Mouse (Mus musculus): ENCODE measurements at regions not wholly inside any gene's neighbourhood (a gene's known extent, or its start where the extent isn't known, plus 50 kb on each side); places are given as distances from the start of the nearest gene placed in this dataset.

DNA sequence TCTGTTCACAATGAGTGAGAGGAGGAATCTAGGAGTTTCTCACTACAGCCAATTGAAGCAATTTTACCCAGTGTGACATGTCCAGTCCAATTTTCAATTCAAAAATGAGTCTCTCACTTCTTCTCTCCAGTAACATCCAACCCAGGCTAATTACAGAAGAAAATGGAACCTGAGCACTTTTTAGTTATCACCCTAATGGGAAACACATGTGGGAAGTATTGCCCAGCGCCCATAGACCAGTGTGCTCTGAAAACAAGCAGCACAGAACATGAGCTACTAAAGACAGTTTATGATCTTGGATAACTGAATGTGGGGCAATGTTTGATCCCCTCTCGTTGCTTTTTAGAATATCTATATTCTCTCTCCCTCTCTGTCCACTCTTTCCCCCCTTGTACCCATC is 70.5 kb upstream of the Efemp1 start:
- no peaks in the 10 kb centered on the region for H3K36me3 ChIP-seq
- no peaks in the 10 kb centered on the region for H3K9me3 ChIP-seq
- no peaks in the 10 kb centered on the region for H3K4me1 ChIP-seq (replicated peaks)
- H3K4me2 ChIP-seq: no peak overlapping the region
- WGBS: 76% methylated on average over 2 of the region's 2 CpGs
- no peak for ATAC-seq (ENCODE audit: low FRiP score, low read depth)
- no peak overlapping the region for H3K4me3 ChIP-seq
- H3K9ac ChIP-seq: no peak overlapping the region
- H3K27ac ChIP-seq (replicated peaks): no peak overlapping the region
- H3K27me3 ChIP-seq: no peaks in the 10 kb centered on the region

DNA sequence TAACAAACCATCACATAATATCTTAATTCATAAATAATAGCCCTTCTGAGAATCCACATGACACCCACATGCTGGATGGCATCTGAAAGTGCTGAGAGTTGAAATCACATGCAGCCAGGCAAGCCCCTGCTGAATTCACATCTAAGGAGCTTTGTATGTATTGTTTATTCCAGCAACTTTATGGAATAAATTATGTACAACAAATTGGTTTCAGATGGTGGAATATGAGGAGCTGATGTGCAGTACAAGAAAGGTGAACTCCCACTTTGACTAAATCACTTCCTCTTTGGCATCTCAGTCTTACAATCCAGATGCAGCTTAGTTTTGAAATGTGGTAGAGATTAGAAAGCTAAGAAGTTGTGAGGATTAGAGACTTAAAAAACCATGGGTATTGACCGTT is 82.2 kb upstream of the Efemp1 start:
- H3K4me3 ChIP-seq: no peak overlapping the region
- H3K27ac ChIP-seq (replicated peaks): no peak overlapping the region
- no peaks in the 10 kb centered on the region for H3K36me3 ChIP-seq
- no peak for ATAC-seq (ENCODE audit: low FRiP score, low read depth)
- no peak overlapping the region for H3K9ac ChIP-seq
- WGBS: 81% methylated on average over 1 of the region's 1 CpGs
- no peak overlapping the region for H3K4me2 ChIP-seq
- no peaks in the 10 kb centered on the region for H3K27me3 ChIP-seq
- H3K9me3 ChIP-seq: no peaks in the 10 kb centered on the region
- H3K4me1 ChIP-seq (replicated peaks): no peaks in the 10 kb centered on the region

DNA sequence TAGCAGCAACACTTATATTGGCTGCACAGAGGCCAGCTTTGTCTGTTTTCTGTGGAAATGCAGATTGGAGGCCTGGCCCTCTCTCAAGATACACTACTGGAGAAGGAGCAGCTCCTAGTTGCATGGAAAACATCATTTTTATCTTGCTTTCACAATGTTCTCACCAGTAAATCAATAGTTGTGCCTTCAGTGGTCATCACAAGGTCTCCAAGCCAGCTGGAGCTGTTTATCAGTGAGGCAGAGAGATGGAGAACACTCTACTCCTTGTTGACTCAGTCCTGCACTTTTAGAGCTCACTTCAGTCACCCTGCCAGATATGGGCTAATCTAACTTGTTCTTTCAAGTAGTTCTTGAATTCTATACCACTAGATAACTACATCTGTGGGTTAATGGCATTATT is 92.3 kb upstream of the Efemp1 start:
- H3K27me3 ChIP-seq: no peaks in the 10 kb centered on the region
- no peak for ATAC-seq (ENCODE audit: low FRiP score, low read depth)

DNA sequence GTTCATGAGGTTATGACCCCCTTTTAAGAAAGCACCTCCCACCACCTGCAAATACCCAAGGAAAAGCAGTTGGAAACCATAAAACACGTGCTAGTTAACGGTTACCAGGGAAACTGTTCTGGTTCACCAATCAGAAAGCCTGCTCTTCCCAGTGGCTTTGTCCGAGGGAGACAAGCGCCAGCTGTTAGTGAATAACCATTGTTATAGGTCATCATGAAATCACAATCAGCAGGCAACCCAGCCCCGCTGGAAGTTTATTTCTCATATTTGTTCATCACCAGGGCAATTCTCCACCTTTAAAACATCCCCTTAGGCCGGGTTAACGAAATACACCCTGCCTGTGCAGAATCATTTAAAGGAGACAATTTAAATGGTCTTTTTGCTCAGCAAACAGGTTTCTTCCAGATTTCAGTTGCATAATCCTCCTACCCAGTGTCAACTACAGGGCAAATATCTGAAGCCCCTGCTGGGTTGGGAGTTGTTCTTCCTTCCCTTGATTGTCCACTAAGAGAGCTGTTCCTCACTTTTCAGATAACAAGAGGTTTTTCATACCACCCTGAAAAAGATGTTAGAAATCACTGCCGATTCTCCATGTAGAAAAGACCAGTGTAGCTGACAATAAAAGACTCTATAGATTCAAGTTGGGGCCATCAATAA is 117.9 kb upstream of the Efemp1 start:
- 1% methylated on average over 8 of the region's 8 CpGs for WGBS
- H3K27ac ChIP-seq (replicated peaks): peak overlapping the region; percentile 72
- peak; percentile 94 for ATAC-seq (ENCODE audit: low FRiP score, low read depth)
- peak overlapping the region; percentile 49 for H3K4me2 ChIP-seq
- no peaks in the 10 kb centered on the region for H3K9me3 ChIP-seq
- peak overlapping the region; percentile 5; the same call in 1 of the 2 replicates for H3K9ac ChIP-seq
- H3K4me1 ChIP-seq (replicated peaks): peaks cover 14% of the 10 kb centered on the region
- no peaks in the 10 kb centered on the region for H3K36me3 ChIP-seq
- peak overlapping the region; percentile 23 for H3K4me3 ChIP-seq
- peaks cover 9% of the 10 kb centered on the region for H3K27me3 ChIP-seq

More for the DNA sequence above, 92.3 kb upstream of the Efemp1 start:
- no peak overlapping the region for H3K4me2 ChIP-seq
- H3K27ac ChIP-seq (replicated peaks): no peak overlapping the region
- H3K4me1 ChIP-seq (replicated peaks): no peaks in the 10 kb centered on the region
- H3K9ac ChIP-seq: no peak overlapping the region
- H3K36me3 ChIP-seq: no peaks in the 10 kb centered on the region
- no peaks in the 10 kb centered on the region for H3K9me3 ChIP-seq
- H3K4me3 ChIP-seq: no peak overlapping the region

DNA sequence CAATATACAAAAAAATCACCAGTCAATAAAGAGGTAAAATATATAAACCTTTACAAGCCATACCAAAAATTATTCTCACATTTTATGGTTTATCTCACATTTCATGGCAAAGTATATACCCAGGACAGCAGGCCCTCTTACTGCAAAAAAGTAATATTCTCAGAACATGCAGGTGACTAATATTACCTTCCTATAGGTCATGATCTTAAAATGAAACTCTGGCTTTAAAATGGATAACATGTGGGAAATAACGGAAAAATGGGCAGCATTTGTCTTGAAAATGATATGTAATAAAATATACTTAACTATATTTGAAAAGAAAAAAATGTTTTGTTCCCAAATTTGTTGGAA is 118.4 kb upstream of the Efemp1 start:
- 0 out of 2 replicates have a peak overlapping the region, but pooled peaks have one; percentile 72 for H3K27ac ChIP-seq (replicated peaks)
- peaks cover 9% of the 10 kb centered on the region for H3K27me3 ChIP-seq

DNA sequence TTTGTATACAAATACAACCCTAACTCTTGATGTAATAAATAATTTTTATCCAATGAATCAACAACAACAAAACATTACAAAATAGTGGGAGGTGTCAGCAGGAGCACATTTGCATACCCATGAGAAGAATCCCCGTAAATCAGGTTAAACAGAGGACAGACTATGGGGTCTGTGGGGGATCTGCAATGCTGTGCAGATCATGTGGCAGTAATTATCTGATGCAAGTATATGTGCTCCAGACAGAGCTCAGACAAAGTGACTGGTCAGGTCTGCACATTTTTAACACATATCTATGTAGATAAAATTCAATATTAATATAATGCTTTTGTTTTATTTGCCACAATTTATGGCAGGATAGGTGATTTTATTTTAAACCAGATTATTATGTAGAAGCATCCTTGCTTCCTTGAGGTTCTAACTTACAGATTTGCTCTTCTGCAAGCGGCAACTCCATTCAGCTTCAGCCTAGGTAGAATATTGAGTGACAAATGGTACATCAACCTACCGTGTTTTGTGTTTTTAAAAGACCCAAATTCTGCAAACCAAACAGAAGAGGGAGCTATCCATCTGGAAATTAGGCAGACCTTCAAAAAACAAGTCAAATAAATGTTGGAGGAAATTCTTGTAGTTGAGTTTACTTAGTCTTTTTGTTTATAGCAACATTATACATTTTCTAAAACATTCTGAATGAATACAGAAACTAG is 119.0 kb upstream of the Efemp1 start:
- H3K4me1 ChIP-seq (replicated peaks): peaks cover 14% of the 10 kb centered on the region
- ATAC-seq (ENCODE audit: low FRiP score, low read depth): no peak

More for the DNA sequence above, 118.4 kb upstream of the Efemp1 start:
- WGBS: 14% methylated on average over 1 of the region's 1 CpGs
- no peak overlapping the region for H3K9ac ChIP-seq
- H3K4me3 ChIP-seq: peak overlapping the region; percentile 23; the same call in 1 of the 2 replicates
- peaks cover 14% of the 10 kb centered on the region for H3K4me1 ChIP-seq (replicated peaks)
- H3K4me2 ChIP-seq: peak overlapping the region; percentile 49
- no peaks in the 10 kb centered on the region for H3K36me3 ChIP-seq
- ATAC-seq (ENCODE audit: low FRiP score, low read depth): no peak
- no peaks in the 10 kb centered on the region for H3K9me3 ChIP-seq

DNA sequence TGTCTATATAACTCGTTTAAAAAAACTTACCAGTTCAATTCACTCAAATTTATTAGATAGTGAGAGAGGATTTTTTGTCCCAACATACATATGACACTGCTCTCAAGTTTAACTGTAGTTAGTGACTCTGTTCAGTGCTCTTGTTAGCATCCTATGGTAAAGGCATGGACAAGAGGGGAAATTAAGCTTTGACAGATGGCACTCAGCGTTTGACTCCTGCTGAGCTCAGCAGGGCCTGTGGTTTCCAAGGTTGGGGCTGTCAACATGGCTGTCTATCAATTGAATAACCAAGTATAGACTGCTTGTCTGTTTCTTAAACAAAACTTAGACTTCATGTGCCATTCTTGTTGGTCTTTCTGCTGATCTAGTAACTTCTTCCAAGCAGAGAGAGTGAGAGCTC is 122.9 kb upstream of the Efemp1 start:
- H3K36me3 ChIP-seq: no peaks in the 10 kb centered on the region
- H3K9ac ChIP-seq: no peak overlapping the region
- ATAC-seq (ENCODE audit: low FRiP score, low read depth): no peak
- WGBS: 46% methylated on average over 2 of the region's 2 CpGs
- H3K4me3 ChIP-seq: no peak overlapping the region
- peaks cover 7% of the 10 kb centered on the region for H3K4me1 ChIP-seq (replicated peaks)
- peaks cover 7% of the 10 kb centered on the region for H3K27me3 ChIP-seq
- H3K4me2 ChIP-seq: no peak overlapping the region
- no peaks in the 10 kb centered on the region for H3K9me3 ChIP-seq
- no peak overlapping the region for H3K27ac ChIP-seq (replicated peaks)

More for the DNA sequence above, 119.0 kb upstream of the Efemp1 start:
- H3K9me3 ChIP-seq: no peaks in the 10 kb centered on the region
- 25% methylated on average over 3 of the region's 3 CpGs for whole genome bisulfite sequencing
- H3K27me3 ChIP-seq: peaks cover 9% of the 10 kb centered on the region
- no peak overlapping the region for H3K4me2 ChIP-seq
- no peak overlapping the region for H3K27ac ChIP-seq (replicated peaks)
- no peak overlapping the region for H3K9ac ChIP-seq
- H3K4me3 ChIP-seq: no peak overlapping the region
- H3K36me3 ChIP-seq: no peaks in the 10 kb centered on the region

DNA sequence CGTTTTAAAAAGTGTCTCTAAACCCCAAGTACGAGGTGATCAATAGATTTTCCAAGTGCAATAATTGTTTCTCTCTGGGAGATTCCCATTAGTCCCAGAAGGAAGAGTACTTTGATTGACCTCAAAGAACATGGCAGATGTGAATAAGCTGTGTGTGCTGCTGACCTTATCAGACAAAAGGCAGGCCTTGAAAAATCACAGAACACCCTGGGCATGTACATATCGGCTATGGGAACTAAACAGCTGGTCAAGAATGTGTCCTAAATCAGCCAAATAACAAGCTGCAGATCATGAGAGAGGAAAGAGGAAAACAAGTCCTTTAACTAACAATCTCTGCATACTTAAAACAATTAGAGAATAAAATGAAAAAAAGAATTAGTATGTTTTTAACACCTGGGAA is 125.4 kb upstream of the Ccdc85a start:
- Histone ChIP-seq H3K27me3 (no peaks in the 10 kb centered on the region), H3K9ac (no peak overlapping the region), H3K4me1 (replicated peaks) (no peaks in the 10 kb centered on the region), H3K4me3 (no peak overlapping the region), H3K4me2 (no peak overlapping the region), H3K27ac (replicated peaks) (no peak overlapping the region), H3K9me3 (no peaks in the 10 kb centered on the region), H3K36me3 (no peaks in the 10 kb centered on the region)
- ATAC-seq (ENCODE audit: low FRiP score, low read depth): no peak
- WGBS: 75% methylated on average over 3 of the region's 3 CpGs

DNA sequence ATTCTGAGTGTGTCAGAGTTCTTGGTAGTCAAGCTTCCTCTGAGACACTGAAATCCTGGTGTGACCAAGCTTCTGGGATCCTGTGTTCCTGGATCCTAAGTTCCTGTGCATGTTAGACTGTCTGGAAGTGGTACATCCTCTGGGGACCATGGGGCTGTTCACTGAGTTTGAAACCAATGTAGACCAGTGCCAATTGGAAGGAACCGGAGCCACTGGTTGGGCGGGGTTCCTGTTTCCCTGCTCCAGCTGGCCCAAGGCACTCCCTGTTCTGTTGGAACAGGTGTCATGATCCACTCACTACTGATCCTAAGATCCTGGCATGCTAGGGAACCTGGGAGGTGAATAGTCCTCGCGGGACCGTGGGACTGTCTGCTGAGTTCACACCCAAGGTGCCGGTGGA is 124.3 kb upstream of the Ccdc85a start:
- Histone ChIP-seq H3K9me3 (no peaks in the 10 kb centered on the region), H3K4me3 (no peak overlapping the region), H3K27ac (replicated peaks) (no peak overlapping the region), H3K36me3 (no peaks in the 10 kb centered on the region), H3K27me3 (no peaks in the 10 kb centered on the region), H3K4me1 (replicated peaks) (no peaks in the 10 kb centered on the region), H3K9ac (no peak overlapping the region), H3K4me2 (no peak overlapping the region)
- no peak for ATAC-seq (ENCODE audit: low FRiP score, low read depth)
- 95% methylated on average over 6 of the region's 6 CpGs for WGBS

DNA sequence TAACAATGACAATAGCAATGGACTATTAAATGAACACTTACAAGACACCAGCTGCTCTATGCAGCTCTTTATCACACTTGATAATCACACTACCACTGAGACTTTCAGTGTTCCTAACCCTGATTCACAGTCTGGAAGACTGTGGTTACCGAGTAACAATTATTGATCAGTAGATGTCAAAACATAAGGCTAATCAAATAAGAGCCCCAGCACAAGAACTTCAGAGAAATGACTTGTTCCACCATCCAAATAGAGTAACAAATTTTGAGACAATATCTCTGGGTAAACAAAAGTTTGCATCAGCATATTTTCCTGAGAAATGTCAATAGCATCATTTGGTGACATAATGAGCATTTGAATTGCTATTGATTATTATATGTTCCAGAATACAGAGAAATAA is 118.3 kb upstream of the Ccdc85a start:
- 0 out of 2 replicates have a peak, but pooled peaks cover 5% of the 10 kb centered on the region for H3K4me1 ChIP-seq (replicated peaks)

DNA sequence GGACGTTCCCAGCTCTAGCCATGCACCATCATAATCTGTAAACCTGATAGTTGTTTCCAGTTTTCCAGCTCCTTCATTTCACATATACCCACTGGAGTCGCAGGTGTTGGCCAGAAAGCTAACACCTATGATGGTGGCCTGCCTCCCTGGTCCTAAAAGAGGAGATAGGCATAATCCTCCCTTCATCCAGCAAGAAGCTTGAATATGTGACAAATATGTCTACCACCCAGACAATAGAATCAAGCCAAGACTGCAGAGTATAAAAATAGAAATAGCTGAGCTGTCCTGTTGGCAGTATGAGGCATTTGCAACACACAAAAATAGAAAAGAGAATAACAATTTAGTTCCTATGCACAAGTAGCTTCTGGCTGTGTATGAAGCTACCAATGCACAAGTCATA is 117.3 kb upstream of the Ccdc85a start:
- WGBS: 89% methylated on average over 2 of the region's 2 CpGs
- H3K4me3 ChIP-seq: no peak overlapping the region

More for the DNA sequence above, 118.3 kb upstream of the Ccdc85a start:
- no peak overlapping the region for H3K9ac ChIP-seq
- no peaks in the 10 kb centered on the region for H3K9me3 ChIP-seq
- H3K27ac ChIP-seq (replicated peaks): no peak overlapping the region
- H3K4me3 ChIP-seq: no peak overlapping the region
- 89% methylated on average over 1 of the region's 1 CpGs for WGBS
- H3K4me2 ChIP-seq: no peak overlapping the region
- H3K27me3 ChIP-seq: no peaks in the 10 kb centered on the region
- H3K36me3 ChIP-seq: no peaks in the 10 kb centered on the region
- ATAC-seq (ENCODE audit: low FRiP score, low read depth): no peak

DNA sequence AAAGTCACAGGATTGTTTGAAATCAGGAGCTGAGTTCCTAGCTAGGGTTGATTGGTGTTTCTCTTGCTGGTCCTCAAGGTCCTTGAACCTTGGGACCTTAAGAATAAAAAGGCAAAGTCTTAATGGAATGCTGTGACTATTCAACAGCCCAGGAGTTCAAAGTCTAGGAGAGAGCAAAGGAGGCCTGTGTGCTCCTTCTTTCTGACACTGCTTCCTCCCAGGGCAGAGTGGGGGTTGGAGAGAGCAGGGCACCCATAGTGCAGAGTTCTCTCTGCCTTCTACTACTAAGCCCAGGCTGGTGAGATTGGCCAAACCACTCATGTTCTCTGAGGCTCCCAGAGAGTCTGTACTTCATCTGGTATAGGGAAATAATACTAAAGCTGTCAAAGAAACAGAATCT is 115.6 kb upstream of the Ccdc85a start:
- Histone ChIP-seq H3K36me3 (no peaks in the 10 kb centered on the region), H3K27me3 (no peaks in the 10 kb centered on the region), H3K9me3 (no peaks in the 10 kb centered on the region), H3K9ac (no peak overlapping the region), H3K4me2 (no peak overlapping the region), H3K4me1 (replicated peaks) (0 out of 2 replicates have a peak, but pooled peaks cover 5% of the 10 kb centered on the region), H3K4me3 (no peak overlapping the region), H3K27ac (replicated peaks) (no peak overlapping the region)
- ATAC-seq (ENCODE audit: low FRiP score, low read depth): no peak

More for the DNA sequence above, 117.3 kb upstream of the Ccdc85a start:
- Histone ChIP-seq H3K4me1 (replicated peaks) (0 out of 2 replicates have a peak, but pooled peaks cover 5% of the 10 kb centered on the region), H3K36me3 (no peaks in the 10 kb centered on the region), H3K9me3 (no peaks in the 10 kb centered on the region), H3K27ac (replicated peaks) (no peak overlapping the region), H3K9ac (no peak overlapping the region), H3K4me2 (no peak overlapping the region), H3K27me3 (no peaks in the 10 kb centered on the region)
- ATAC-seq (ENCODE audit: low FRiP score, low read depth): no peak

Measured in hindbrain, embryonic 15.5 days (tissue).